Mouse (Mus musculus) liver, embryonic 14.5 days (tissue): ENCODE measurements at regions not wholly inside any gene's neighbourhood (a gene's known extent, or its start where the extent isn't known, plus 50 kb on each side); places are given as distances from the start of the nearest gene placed in this dataset.

Experiments
- ATAC-seq: fragments of 200-750 bp; cut with Nextera tagmentation; 2 replicates; pipeline ENCODE4 v1.8.0; 2017; ENCODE audit warnings: moderate number of reproducible peaks, mild to moderate bottlenecking, moderate library complexity; ENCODE audit not compliant: insufficient read depth
- DNase-seq, 3 experiments: peaks; one replicate each; pipeline ENCODE4 v3.0.0-alpha.2; 2012 to 2013; ENCODE audit warnings: low read depth in 3 of 3, low spot score in 3 of 3
- H3K27ac ChIP-seq: fragments of 300-500 bp; sonication (generic); 2 replicates; pipeline ENCODE4 v1.5.1; 2014; ENCODE audit warnings: moderate library complexity, mild to moderate bottlenecking, control low read depth, inconsistent platforms
- H3K27me3 ChIP-seq: fragments of 300-500 bp; sonication (generic); 2 replicates; pipeline ENCODE4 v1.6.1; 2014; ENCODE audit warnings: mild to moderate bottlenecking, low read length, moderate library complexity; ENCODE audit not compliant: control insufficient read depth, insufficient read depth
- H3K36me3 ChIP-seq: fragments of 300-500 bp; sonication (generic); replicated peaks from 2 replicates; pipeline ENCODE4 v1.6.1; 2014; ENCODE audit warnings: low read depth; ENCODE audit not compliant: control insufficient read depth, insufficient read depth
- H3K4me1 ChIP-seq, 2 experiments: fragments of 200-500 bp in 1 of 2; fragments of 300-500 bp in 1 of 2; sonication (generic) in 1 of 2; replicated peaks; 2 replicates each; pipeline ENCODE4 v1.6.1; 2012 to 2014; ENCODE audit warnings: antibody characterized with exemption in 1 of 2, inconsistent platforms in 1 of 2, low read length in 1 of 2; ENCODE audit not compliant: control insufficient read depth in 2 of 2, insufficient read depth in 2 of 2
- H3K4me2 ChIP-seq: fragments of 300-500 bp; sonication (generic); 2 replicates; pipeline ENCODE4 v1.6.1; 2014; ENCODE audit warnings: low read depth, mild to moderate bottlenecking, control low read depth, moderate library complexity
- H3K4me3 ChIP-seq, 2 experiments: fragments of 200-500 bp in 1 of 2; fragments of 300-500 bp in 1 of 2; sonication (generic) in 1 of 2; 2 replicates each; pipeline ENCODE4 v1.5.1; 2012 to 2014; ENCODE audit warnings: low read depth in 2 of 2, low read length in 2 of 2, mild to moderate bottlenecking in 2 of 2, control low read depth in 1 of 2, inconsistent platforms in 1 of 2, moderate library complexity in 1 of 2; ENCODE audit not compliant: insufficient read depth in 1 of 2
- H3K9ac ChIP-seq: fragments of 300-500 bp; sonication (generic); replicated peaks from 2 replicates; pipeline ENCODE4 v1.6.1; 2014; ENCODE audit warnings: mild to moderate bottlenecking, control low read depth, moderate library complexity
- H3K9me3 ChIP-seq: fragments of 300-500 bp; sonication (generic); 2 replicates; pipeline ENCODE4 v1.6.1; 2016; ENCODE audit warnings: low read length, mixed read lengths; ENCODE audit not compliant: control insufficient read depth
- CTCF ChIP-seq: IDR thresholded peaks from 2 replicates; pipeline ENCODE4 v1.5.1; 2016; ENCODE audit warnings: antibody characterized with exemption, low read depth, control low read depth
- EP300 ChIP-seq: IDR thresholded peaks from 2 replicates; pipeline ENCODE4 v1.6.1; 2016; ENCODE audit warnings: antibody characterized with exemption, low read depth
- WGBS: fragments of 180-500 bp; shearing (Covaris S2); extraction: QIAGEN DNeasy Blood & Tissue Kit; methylation state at CpG from one replicate; pipeline ENCODE4 v1.1.7; 2014; ENCODE audit not compliant: insufficient replicate concordance; 5-methylcytosine and 5-hydroxymethylcytosine counted together

DNA sequence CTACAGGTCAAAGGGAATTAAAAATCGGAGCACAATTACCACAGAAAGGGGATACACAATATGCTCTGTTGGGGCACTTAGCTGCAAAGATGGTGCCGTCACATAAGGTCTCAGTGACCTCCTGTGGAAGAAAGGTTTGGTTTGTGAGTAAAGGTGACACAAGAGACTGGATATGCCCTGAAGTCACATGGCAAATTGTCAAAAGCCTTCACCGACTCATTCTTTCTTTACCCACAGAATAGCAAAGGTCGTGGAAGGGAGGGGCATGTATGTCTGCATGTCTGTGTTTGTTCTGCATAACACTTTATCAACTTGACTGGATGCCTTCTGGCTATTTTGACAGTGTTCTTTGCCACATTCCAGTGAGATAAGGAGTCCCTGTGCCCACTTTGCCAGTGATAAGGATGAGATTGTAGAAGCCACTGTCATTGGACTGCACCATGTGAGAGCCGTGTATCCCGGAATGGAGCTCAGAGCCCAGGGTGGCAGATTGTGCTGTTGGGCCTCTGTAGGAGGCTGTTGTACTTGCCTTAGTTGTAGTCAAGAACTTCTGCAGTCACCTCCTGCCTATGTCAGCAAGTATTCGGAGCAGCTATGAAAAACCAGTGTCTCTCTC is 222.0 kb downstream of the Cxcl12 start:
- Histone ChIP-seq H3K9ac (no peak overlapping the region), H3K36me3 (no peaks in the 10 kb centered on the region), H3K4me2 (no peak overlapping the region), H3K9me3 (no peaks in the 10 kb centered on the region), H3K27ac (no peak overlapping the region), H3K4me3 (no peak overlapping the region), H3K4me1 (no peaks in the 10 kb centered on the region), H3K27me3 (no peaks in the 10 kb centered on the region)
- DNase-seq (no peak), ATAC-seq (no peak)
- 55% methylated on average over 7 of the region's 7 CpGs for WGBS
- TF ChIP-seq CTCF (no peak), EP300 (no peak)

DNA sequence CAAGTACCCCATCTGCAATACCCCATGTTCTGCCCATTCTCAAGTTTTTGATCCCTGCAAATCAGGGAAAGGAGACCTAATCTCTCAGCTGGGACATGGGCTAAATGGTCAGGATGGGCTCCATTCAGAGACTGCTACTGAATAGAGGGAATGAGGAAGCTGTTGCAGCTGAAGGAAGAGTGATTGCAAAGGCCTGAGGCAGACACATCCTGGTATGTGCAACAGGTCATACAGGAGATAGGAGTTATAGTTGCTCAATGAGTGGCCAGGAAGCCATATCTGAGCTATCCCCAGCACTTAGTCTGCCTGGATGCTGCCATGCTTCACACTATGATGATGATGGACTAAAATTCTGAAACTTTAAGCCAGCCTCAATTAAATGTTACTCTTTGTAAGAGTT is 225.1 kb downstream of the Cxcl12 start:
- no peaks in the 10 kb centered on the region for H3K36me3 ChIP-seq
- no peak overlapping the region for H3K9ac ChIP-seq
- TF ChIP-seq CTCF, result no peak
- no peak for TF ChIP-seq EP300
- no peaks in the 10 kb centered on the region for H3K9me3 ChIP-seq
- H3K27me3 ChIP-seq, result no peaks in the 10 kb centered on the region
- ATAC-seq (no peak), DNase-seq (no peak)
- no peak overlapping the region for H3K4me3 ChIP-seq
- H3K4me1 ChIP-seq, result no peaks in the 10 kb centered on the region
- no peak overlapping the region for H3K4me2 ChIP-seq
- no peak overlapping the region for H3K27ac ChIP-seq

DNA sequence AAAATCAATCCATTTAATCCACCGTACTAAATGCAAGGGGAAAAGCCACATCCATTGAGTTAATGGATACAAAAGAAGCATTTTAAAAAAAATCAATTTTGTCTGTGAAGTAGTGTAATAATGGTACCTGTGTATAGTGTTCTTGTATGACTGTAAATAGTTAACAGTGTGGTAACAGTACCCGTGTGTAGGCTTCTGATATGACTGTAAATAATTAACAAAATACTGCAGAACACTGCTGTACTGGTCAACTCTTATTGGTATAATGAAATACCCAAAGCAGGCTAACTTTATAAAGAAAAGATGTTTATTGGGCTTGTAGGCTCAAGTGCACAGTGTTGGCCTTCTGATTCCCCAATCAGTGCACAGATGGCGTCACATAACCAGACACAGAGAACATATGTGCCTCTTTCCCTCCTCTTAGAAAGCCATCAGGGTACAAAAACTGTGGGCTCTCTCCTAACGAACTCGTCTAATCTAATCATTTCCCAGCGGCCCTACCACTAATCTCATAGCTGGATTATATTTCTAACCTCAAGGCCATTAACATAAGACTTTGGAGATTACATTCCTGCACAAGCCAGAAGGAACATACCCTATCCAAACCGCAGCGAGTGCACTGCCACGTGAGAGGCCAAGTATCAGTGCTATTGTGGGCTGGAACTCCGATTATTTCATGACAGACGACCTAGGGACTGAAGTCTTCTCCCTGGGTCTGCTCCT is 237.4 kb downstream of the Cxcl12 start:
- TF ChIP-seq EP300, result no peak
- TF ChIP-seq CTCF, result no peak
- Histone ChIP-seq H3K4me2 (no peak overlapping the region), H3K4me1 (no peaks in the 10 kb centered on the region), H3K27ac (no peak overlapping the region), H3K4me3 (no peak overlapping the region), H3K9me3 (no peaks in the 10 kb centered on the region), H3K27me3 (no peaks in the 10 kb centered on the region), H3K9ac (no peak overlapping the region), H3K36me3 (no peaks in the 10 kb centered on the region)
- WGBS, result 61% methylated on average over 11 of the region's 11 CpGs
- DNase-seq (no peak), ATAC-seq (no peak)

DNA sequence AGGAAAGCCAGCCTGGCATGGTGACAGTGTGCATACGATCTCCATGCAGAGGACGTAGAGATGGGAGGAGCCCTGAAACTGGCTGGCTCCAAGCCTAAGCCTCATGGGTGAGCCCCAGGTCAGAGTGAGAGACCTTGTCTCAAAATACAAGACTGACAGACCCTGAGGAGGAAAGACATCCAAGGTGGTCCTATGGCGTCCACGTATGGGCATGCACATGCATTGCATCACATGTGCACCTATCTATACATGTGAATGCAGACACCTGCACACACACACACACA is 237.9 kb downstream of the Cxcl12 start:
- Histone ChIP-seq H3K4me2 (no peak overlapping the region), H3K4me3 (no peak overlapping the region), H3K36me3 (no peaks in the 10 kb centered on the region), H3K27ac (no peak overlapping the region), H3K4me1 (no peaks in the 10 kb centered on the region), H3K9ac (no peak overlapping the region), H3K9me3 (no peaks in the 10 kb centered on the region), H3K27me3 (no peaks in the 10 kb centered on the region)
- WGBS, result 75% methylated on average over 4 of the region's 4 CpGs
- ATAC-seq, result no peak
- DNase-seq, result no peak
- no peak for TF ChIP-seq CTCF
- TF ChIP-seq EP300, result no peak

DNA sequence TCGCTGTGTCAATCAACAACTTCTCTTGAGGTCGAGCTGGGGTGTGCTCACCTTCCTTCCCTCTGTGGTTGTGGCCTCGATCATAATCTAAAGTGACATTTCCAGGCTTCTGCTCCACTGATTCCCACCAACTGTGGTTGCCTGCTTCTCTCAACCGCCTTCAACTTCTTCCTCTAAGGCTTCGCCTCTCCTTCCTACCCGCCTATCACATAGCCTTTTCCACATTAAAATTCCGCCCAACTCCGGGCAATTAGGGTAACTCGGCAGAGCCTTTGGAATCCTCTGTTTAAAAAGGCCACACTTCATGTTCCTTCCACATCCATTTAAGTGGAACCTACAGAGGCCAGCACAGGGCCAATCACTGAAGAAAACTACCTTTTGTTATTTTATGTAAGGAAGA is 238.4 kb downstream of the Cxcl12 start:
- DNase-seq (no peak), ATAC-seq (no peak)
- Histone ChIP-seq H3K27me3 (no peaks in the 10 kb centered on the region), H3K4me2 (no peak overlapping the region), H3K4me3 (no peak overlapping the region), H3K4me1 (no peaks in the 10 kb centered on the region), H3K9ac (no peak overlapping the region), H3K9me3 (no peaks in the 10 kb centered on the region), H3K36me3 (no peaks in the 10 kb centered on the region), H3K27ac (no peak overlapping the region)
- TF ChIP-seq EP300 (no peak), CTCF (no peak)
- 34% methylated on average over 9 of the region's 9 CpGs for WGBS
